Mouse (Mus musculus): ENCODE data around the gene Mrpl24.

- TF ChIP-seq CTCF (IDR thresholded peaks at IDR 0.05; ENCODE audit: low read depth, low read length): no peak
- no peak for TF ChIP-seq POLR2A (IDR thresholded peaks at IDR 0.05; ENCODE audit: extremely low read depth, insufficient read depth, low read length)
Measured at GRCm38 (mm10) chr3:87899776-87900175, 19.5 kb upstream of the Mrpl24 start.
